Mouse (Mus musculus): ENCODE measurements around the gene Agbl5.

- TF ChIP-seq TCF3 (IDR thresholded peaks at IDR 0.05; ENCODE audit: insufficient read length, low read depth) = no peak
- TF ChIP-seq MYOG (IDR thresholded peaks at IDR 0.05; ENCODE audit: control insufficient read depth in 1 of 3, insufficient read depth in 1 of 3, insufficient read length in 2 of 3, low read depth in 2 of 3) = no peak
- TF ChIP-seq POLR2A (IDR thresholded peaks at IDR 0.05; ENCODE audit: insufficient read length, low read depth) = no peak
- no peak for TF ChIP-seq USF1 (IDR thresholded peaks at IDR 0.05; ENCODE audit: low read depth)
- TF ChIP-seq E2F4 (IDR thresholded peaks at IDR 0.05; ENCODE audit: insufficient read depth) = no peak
- no peak for TF ChIP-seq MAX (IDR thresholded peaks at IDR 0.05; ENCODE audit: low read depth)
- TF ChIP-seq POLR2AphosphoS2 (IDR thresholded peaks at IDR 0.05; ENCODE audit: insufficient read length, low read depth) = no peak
- TF ChIP-seq TCF12 (IDR thresholded peaks at IDR 0.05; ENCODE audit: insufficient read depth, poor library complexity, severe bottlenecking) = no peak
Observed at GRCm38 (mm10) chr5:30841896-30842295, 46.6 kb upstream of the Agbl5 start.
